Mouse (Mus musculus): ENCODE results near the gene Bdh1. TPM values are rescaled to one million over a fixed set of nuclear protein-coding genes. Genes with fewer than 3 reads are reported as not detected.

The Bdh1 gene
- polyA plus RNA-seq, 2 experiments, result 28.5 to 43.9 TPM

DNA sequence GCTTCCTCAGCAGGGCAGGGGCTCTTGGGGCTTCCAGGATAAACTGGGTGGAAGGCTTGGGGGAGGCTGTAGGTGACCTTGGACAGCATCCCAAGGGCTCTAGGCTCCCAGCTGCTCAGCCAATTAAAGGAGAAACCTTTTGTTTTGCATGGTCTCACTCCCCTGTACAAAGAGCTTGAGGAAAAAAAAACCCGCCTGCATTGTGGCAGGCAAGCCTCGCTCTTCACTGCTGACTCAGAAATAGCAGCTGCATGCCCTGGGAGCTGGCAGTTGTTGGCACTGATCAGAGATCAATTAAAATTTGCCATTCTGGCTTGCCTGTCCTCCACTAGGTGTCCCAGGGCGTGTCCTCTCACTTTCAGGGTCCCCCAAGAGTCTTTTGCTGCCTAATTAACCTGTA is 67.0 kb downstream of the Bdh1 start:
- Histone ChIP-seq H3K9ac (ENCODE audit: low read depth, low read length, severe bottlenecking) (no peak overlapping the region), H3K27ac (replicated peaks; ENCODE audit: low read depth, low read length) (no peak overlapping the region), H3K4me3 (replicated peaks; ENCODE audit: low read length) (no peak overlapping the region), H3K27me3 (ENCODE audit: control insufficient read depth, insufficient read depth, low read length) (no peaks in the 10 kb centered on the region), H3K9me3 (ENCODE audit: control insufficient read depth, low read length) (no peaks in the 10 kb centered on the region), H3K4me2 (replicated peaks; ENCODE audit: low read depth, low read length, severe bottlenecking) (no peak overlapping the region), H3K4me1 (ENCODE audit: control insufficient read depth, insufficient read depth, low read length) (peaks cover 13% of the 10 kb centered on the region), H3K36me3 (ENCODE audit: control insufficient read depth, insufficient read depth, low read length) (no peaks in the 10 kb centered on the region)
- no peak for TF ChIP-seq POLR2A (IDR thresholded peaks at IDR 0.05; ENCODE audit: borderline replicate concordance, extremely low read depth, insufficient read depth, insufficient read length)
- 45% methylated on average over 3 of the region's 3 CpGs for WGBS
- DNase-seq (ENCODE audit: low spot score) (no peak), ATAC-seq (ENCODE audit: low FRiP score, low read depth) (no peak)

DNA sequence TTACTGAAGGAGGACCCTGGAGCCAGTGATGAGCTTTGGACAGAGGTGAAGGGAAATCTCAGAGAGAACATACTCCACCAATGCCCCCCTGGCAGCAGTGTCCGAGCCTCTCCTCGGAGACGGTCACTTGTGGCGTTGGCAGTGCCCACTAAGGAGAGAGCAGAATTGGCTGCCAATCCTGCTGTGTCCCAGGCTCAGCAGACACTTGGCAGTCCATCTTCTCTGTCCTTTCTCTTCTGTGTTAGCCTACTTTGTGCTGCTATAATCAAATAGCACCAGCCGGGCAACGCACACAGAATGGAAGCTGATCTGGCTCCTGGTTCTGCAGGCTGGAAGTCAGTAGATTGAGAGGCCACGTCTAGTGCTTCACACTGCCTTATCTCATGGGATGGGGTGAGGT is 68.9 kb downstream of the Bdh1 start:
- no peak overlapping the region for H3K4me2 ChIP-seq (replicated peaks; ENCODE audit: low read depth, low read length, severe bottlenecking)
- no peak for TF ChIP-seq POLR2A (IDR thresholded peaks at IDR 0.05; ENCODE audit: borderline replicate concordance, extremely low read depth, insufficient read depth, insufficient read length)
- H3K9me3 ChIP-seq (ENCODE audit: control insufficient read depth, low read length), result no peaks in the 10 kb centered on the region
- no peaks in the 10 kb centered on the region for H3K27me3 ChIP-seq (ENCODE audit: control insufficient read depth, insufficient read depth, low read length)
- no peak overlapping the region for H3K27ac ChIP-seq (replicated peaks; ENCODE audit: low read depth, low read length)
- no peak overlapping the region for H3K9ac ChIP-seq (ENCODE audit: low read depth, low read length, severe bottlenecking)
- peaks cover 20% of the 10 kb centered on the region for H3K4me1 ChIP-seq (ENCODE audit: control insufficient read depth, insufficient read depth, low read length)
- no peak overlapping the region for H3K4me3 ChIP-seq (replicated peaks; ENCODE audit: low read length)
- H3K36me3 ChIP-seq (ENCODE audit: control insufficient read depth, insufficient read depth, low read length), result no peaks in the 10 kb centered on the region
- WGBS, result 95% methylated on average over 7 of the region's 7 CpGs
- ATAC-seq (ENCODE audit: low FRiP score, low read depth) (no peak), DNase-seq (ENCODE audit: low spot score) (no peak)

DNA sequence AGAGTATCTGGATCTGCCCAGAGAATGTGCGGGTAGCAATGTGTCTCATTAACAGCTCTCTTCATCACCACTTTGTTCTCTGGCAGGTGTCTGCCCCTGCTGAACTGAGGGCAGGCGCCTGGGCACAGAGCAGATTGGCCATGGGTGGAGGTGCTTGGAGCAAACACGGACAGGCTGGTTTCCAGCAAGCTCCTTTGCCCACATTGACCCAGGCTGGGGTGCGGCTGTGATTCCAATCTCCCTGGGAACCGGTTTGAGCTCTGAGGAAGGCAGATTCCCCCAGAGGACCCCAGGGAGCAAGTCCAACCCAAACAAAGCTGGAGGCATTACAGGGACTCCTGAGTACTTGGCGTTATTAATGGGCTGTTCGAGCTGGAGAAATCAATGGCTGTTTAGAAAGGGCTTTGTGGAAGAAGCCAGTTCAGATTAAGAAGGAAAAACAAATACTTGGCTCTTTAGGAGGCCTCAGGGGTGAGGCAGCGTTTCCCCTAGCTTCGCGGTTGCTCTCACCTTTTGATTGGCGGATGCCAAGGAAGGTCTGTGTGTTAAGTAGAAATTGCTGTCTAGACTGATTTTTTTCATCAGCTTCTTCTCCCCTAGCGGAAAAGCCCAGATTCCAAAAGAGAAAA is 71.0 kb downstream of the Bdh1 start:
- H3K9ac ChIP-seq (ENCODE audit: low read depth, low read length, severe bottlenecking), result no peak overlapping the region
- no peaks in the 10 kb centered on the region for H3K36me3 ChIP-seq (ENCODE audit: control insufficient read depth, insufficient read depth, low read length)
- no peak for DNase-seq (ENCODE audit: low spot score)
- H3K4me1 ChIP-seq (ENCODE audit: control insufficient read depth, insufficient read depth, low read length), result peaks cover 20% of the 10 kb centered on the region
- no peak overlapping the region for H3K4me3 ChIP-seq (replicated peaks; ENCODE audit: low read length)
- WGBS, result 32% methylated on average over 12 of the region's 12 CpGs
- no peak for TF ChIP-seq POLR2A (IDR thresholded peaks at IDR 0.05; ENCODE audit: borderline replicate concordance, extremely low read depth, insufficient read depth, insufficient read length)
- no peak overlapping the region for H3K27ac ChIP-seq (replicated peaks; ENCODE audit: low read depth, low read length)
- no peaks in the 10 kb centered on the region for H3K27me3 ChIP-seq (ENCODE audit: control insufficient read depth, insufficient read depth, low read length)
- no peaks in the 10 kb centered on the region for H3K9me3 ChIP-seq (ENCODE audit: control insufficient read depth, low read length)
- no peak for ATAC-seq (ENCODE audit: low FRiP score, low read depth)
- no peak overlapping the region for H3K4me2 ChIP-seq (replicated peaks; ENCODE audit: low read depth, low read length, severe bottlenecking)

DNA sequence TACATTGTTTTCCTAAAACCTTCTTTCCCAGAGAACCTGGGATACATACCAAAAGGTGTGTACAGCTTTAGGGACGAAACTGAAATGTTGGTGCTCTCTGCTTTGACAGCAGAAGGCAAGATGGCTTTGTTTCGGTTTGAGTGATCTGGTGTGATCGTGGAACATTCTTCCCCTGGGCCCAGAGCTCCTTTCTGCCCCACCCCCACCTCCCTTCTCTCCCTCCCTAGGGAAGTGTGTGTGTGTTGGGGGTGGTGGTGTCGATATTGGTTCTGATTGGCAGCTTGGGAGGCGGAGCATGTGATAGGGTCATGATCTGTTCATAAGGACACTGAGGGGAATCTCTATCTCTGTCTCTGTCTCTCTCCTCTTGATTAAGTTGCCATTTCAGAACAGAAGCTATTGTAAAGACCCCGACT is 71.5 kb downstream of the Bdh1 start:
- ATAC-seq (ENCODE audit: low FRiP score, low read depth) (no peak), DNase-seq (ENCODE audit: low spot score) (no peak)
- Histone ChIP-seq H3K4me3 (replicated peaks; ENCODE audit: low read length) (no peak overlapping the region), H3K9me3 (ENCODE audit: control insufficient read depth, low read length) (no peaks in the 10 kb centered on the region), H3K36me3 (ENCODE audit: control insufficient read depth, insufficient read depth, low read length) (no peaks in the 10 kb centered on the region), H3K27me3 (ENCODE audit: control insufficient read depth, insufficient read depth, low read length) (no peaks in the 10 kb centered on the region), H3K4me1 (ENCODE audit: control insufficient read depth, insufficient read depth, low read length) (peaks cover 20% of the 10 kb centered on the region), H3K4me2 (replicated peaks; ENCODE audit: low read depth, low read length, severe bottlenecking) (no peak overlapping the region; the same call in 1 of the 2 replicates), H3K9ac (ENCODE audit: low read depth, low read length, severe bottlenecking) (no peak overlapping the region), H3K27ac (replicated peaks; ENCODE audit: low read depth, low read length) (no peak overlapping the region; the same call in 1 of the 2 replicates)
- no peak for TF ChIP-seq POLR2A (IDR thresholded peaks at IDR 0.05; ENCODE audit: borderline replicate concordance, extremely low read depth, insufficient read depth, insufficient read length)
- whole genome bisulfite sequencing, result 55% methylated on average over 6 of the region's 6 CpGs

DNA sequence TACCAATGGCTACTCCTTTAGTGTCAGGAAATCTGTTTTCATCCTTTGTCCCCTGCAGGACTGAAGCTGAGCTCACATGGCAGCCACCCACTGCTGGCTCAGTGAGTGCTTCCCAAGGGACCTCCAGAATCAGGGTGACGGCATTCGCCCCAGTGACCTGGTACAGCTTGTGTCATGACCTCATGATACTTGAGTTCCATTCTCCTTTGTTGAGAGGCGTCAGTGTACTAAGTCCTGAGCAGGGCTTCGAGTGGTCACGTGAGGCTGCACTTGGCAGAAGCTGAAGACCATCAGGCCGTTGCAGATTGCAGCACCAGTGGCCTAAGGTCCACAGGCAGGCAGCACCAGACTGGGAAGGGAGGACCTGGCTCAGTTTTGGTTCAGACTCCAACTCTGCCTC is 71.9 kb downstream of the Bdh1 start:
- no peak for TF ChIP-seq POLR2A (IDR thresholded peaks at IDR 0.05; ENCODE audit: borderline replicate concordance, extremely low read depth, insufficient read depth, insufficient read length)
- Histone ChIP-seq H3K4me3 (replicated peaks; ENCODE audit: low read length) (no peak overlapping the region), H3K4me1 (ENCODE audit: control insufficient read depth, insufficient read depth, low read length) (peaks cover 20% of the 10 kb centered on the region), H3K27me3 (ENCODE audit: control insufficient read depth, insufficient read depth, low read length) (no peaks in the 10 kb centered on the region), H3K9ac (ENCODE audit: low read depth, low read length, severe bottlenecking) (no peak overlapping the region), H3K36me3 (ENCODE audit: control insufficient read depth, insufficient read depth, low read length) (no peaks in the 10 kb centered on the region), H3K9me3 (ENCODE audit: control insufficient read depth, low read length) (no peaks in the 10 kb centered on the region), H3K27ac (replicated peaks; ENCODE audit: low read depth, low read length) (no peak overlapping the region), H3K4me2 (replicated peaks; ENCODE audit: low read depth, low read length, severe bottlenecking) (no peak overlapping the region)
- no peak for DNase-seq (ENCODE audit: low spot score)
- no peak for ATAC-seq (ENCODE audit: low FRiP score, low read depth)
- 84% methylated on average over 6 of the region's 6 CpGs for WGBS
